Mouse (Mus musculus): ENCODE data around the gene Asic5. TPM values are rescaled to one million over a fixed set of nuclear protein-coding genes. Genes with fewer than 3 reads are reported as not detected.

Asic5 gene
- not detected for total RNA-seq (2021)
- long read RNA-seq, experiment 1 = 0 reads
- long read RNA-seq, experiment 2 = 0 reads

- no peak for DNase-seq (ENCODE audit: low spot score in 2 of 2)
Measured at GRCm38 (mm10) chr3:81981990-81982389, at the start of gene Asic5. Gene Asic5 (plus strand): TSS chr3:81982290.

GRCm38 (mm10) chr3:81933348-81933747, 48.7 kb upstream of the Asic5 start:
- DNase-seq (ENCODE audit: low spot score in 2 of 2) = no peak

- no peak for DNase-seq (ENCODE audit: low spot score in 2 of 2)
Measured at GRCm38 (mm10) chr3:81938924-81939323, 43.2 kb upstream of the Asic5 start.

GRCm38 (mm10) chr3:81942341-81942740, 39.7 kb upstream of the Asic5 start:
- no peak for DNase-seq (ENCODE audit: low spot score in 2 of 2)

GRCm38 (mm10) chr3:81943097-81943496, 39.0 kb upstream of the Asic5 start:
- no peak for DNase-seq (ENCODE audit: low spot score in 2 of 2)

GRCm38 (mm10) chr3:81944851-81945393, 37.2 kb upstream of the Asic5 start:
- no peak for DNase-seq (ENCODE audit: low spot score in 2 of 2)

- no peak for DNase-seq (ENCODE audit: low spot score in 2 of 2)
Measured at GRCm38 (mm10) chr3:81949048-81949447, 33.0 kb upstream of the Asic5 start.

- no peak for DNase-seq (ENCODE audit: low spot score in 2 of 2)
Measured at GRCm38 (mm10) chr3:81951785-81952184, 30.3 kb upstream of the Asic5 start.

- DNase-seq (ENCODE audit: low spot score in 2 of 2) = no peak
Measured at GRCm38 (mm10) chr3:81957484-81957883, 24.6 kb upstream of the Asic5 start.

GRCm38 (mm10) chr3:81961336-81961735, 20.8 kb upstream of the Asic5 start:
- no peak for DNase-seq (ENCODE audit: low spot score in 2 of 2)

GRCm38 (mm10) chr3:81963768-81964167, 18.3 kb upstream of the Asic5 start:
- DNase-seq (ENCODE audit: low spot score in 2 of 2) = no peak

GRCm38 (mm10) chr3:81964596-81964995, 17.5 kb upstream of the Asic5 start:
- DNase-seq (ENCODE audit: low spot score in 2 of 2) = no peak

GRCm38 (mm10) chr3:81975607-81976006, 6.5 kb upstream of the Asic5 start:
- no peak for DNase-seq (ENCODE audit: low spot score in 2 of 2)

GRCm38 (mm10) chr3:81976102-81976501, 6.0 kb upstream of the Asic5 start, which contains the start of gene Tdo2:
Gene Tdo2 (minus strand): TSS chr3:81976202.
- DNase-seq (ENCODE audit: low spot score in 2 of 2) = no peak

- DNase-seq (ENCODE audit: low spot score in 2 of 2) = no peak
Measured at GRCm38 (mm10) chr3:81981576-81981975, 514 bp upstream of the Asic5 start.

- DNase-seq (ENCODE audit: low spot score in 2 of 2) = no peak
Measured at GRCm38 (mm10) chr3:81983120-81983895, 1.2 kb downstream of the Asic5 start.

GRCm38 (mm10) chr3:81985100-81985499, 3.0 kb downstream of the Asic5 start:
- no peak for DNase-seq (ENCODE audit: low spot score in 2 of 2)

- DNase-seq (ENCODE audit: low spot score in 2 of 2) = no peak
Measured at GRCm38 (mm10) chr3:81986103-81986502, 4.0 kb downstream of the Asic5 start.

GRCm38 (mm10) chr3:81987628-81988027, 5.5 kb downstream of the Asic5 start:
- DNase-seq (ENCODE audit: low spot score in 2 of 2) = no peak

- no peak for DNase-seq (ENCODE audit: low spot score in 2 of 2)
Measured at GRCm38 (mm10) chr3:81989692-81990141, 7.6 kb downstream of the Asic5 start.

GRCm38 (mm10) chr3:81990531-81990930, 8.4 kb downstream of the Asic5 start:
- DNase-seq (ENCODE audit: low spot score in 2 of 2) = no peak

- DNase-seq (ENCODE audit: low spot score in 2 of 2) = no peak
Measured at GRCm38 (mm10) chr3:81995371-81995770, 13.3 kb downstream of the Asic5 start.

- no peak for DNase-seq (ENCODE audit: low spot score in 2 of 2)
Measured at GRCm38 (mm10) chr3:81995988-81996387, 13.9 kb downstream of the Asic5 start.
